Mouse (Mus musculus): ENCODE measurements around the gene Gpnmb. TPM values are rescaled to one million over a fixed set of nuclear protein-coding genes. Genes with fewer than 3 reads are reported as not detected.

Gpnmb gene
- polyA plus RNA-seq, 1 experiment, result 2.2 TPM

DNA sequence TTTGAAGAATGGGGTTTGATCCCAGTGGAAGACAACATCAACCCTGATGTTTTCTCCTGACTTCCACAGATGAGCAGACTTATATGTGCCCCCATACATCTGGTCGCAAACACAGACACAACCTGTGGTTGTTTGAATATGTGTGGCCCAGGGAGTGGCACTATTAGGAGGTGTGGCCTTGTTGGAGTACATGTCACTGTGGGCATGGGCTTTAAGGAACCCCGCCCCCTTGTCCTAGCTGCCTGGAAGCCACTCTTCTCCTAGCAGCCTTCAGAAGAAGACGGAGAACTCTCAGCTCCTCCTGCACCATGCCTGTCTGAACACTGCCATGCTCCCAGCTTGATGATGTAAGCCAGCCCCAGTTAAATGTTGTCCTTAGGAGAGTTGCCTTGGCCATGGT is 84.0 kb downstream of the Gpnmb start:
- TF ChIP-seq CTCF (IDR thresholded peaks at IDR 0.05; ENCODE audit: borderline replicate concordance, insufficient read depth, low read depth, low read length), result no peak
- WGBS, result 97% methylated on average over 3 of the region's 3 CpGs
- Histone ChIP-seq H3K4me3 (replicated peaks; ENCODE audit: insufficient read depth, low read depth, low read length) (no peak overlapping the region), H3K4me1 (ENCODE audit: control insufficient read depth, insufficient read depth, low read length) (no peaks in the 10 kb centered on the region), H3K27me3 (ENCODE audit: control insufficient read depth, insufficient read depth, low read length) (no peaks in the 10 kb centered on the region), H3K27ac (ENCODE audit: insufficient read depth, low read length) (no peak overlapping the region)
- no peak for DNase-seq

Other genes with a start within 250 kb of the Gpnmb start
- 11.0 and 12.5 TPM in 2 replicates for gene Tmem176a, start 195.6 kb upstream of the Gpnmb start, polyA plus RNA-seq (2012; rRNA removed)
- gene Tmem176b, start 195.1 kb upstream of the Gpnmb start, polyA plus RNA-seq (2012; rRNA removed), result 48.7 and 54.4 TPM in 2 replicates
- 0.25 and 0.31 TPM in 2 replicates for gene Aoc1, start 163.7 kb upstream of the Gpnmb start, polyA plus RNA-seq (2012; rRNA removed)
- gene 1600015I10Rik, start 106.7 kb upstream of the Gpnmb start, polyA plus RNA-seq (2012; rRNA removed), result not detected in 2 replicates
- not detected in 2 replicates for gene Doxl2, start 61.6 kb upstream of the Gpnmb start, polyA plus RNA-seq (2012; rRNA removed)
- gene Svs1, start 49.7 kb upstream of the Gpnmb start, polyA plus RNA-seq (2012; rRNA removed), result not detected in 2 replicates
- 19.9 and 22.2 TPM in 2 replicates for gene Malsu1, start 37.2 kb downstream of the Gpnmb start, polyA plus RNA-seq (2012; rRNA removed)
- gene Igf2bp3, start 178.4 kb downstream of the Gpnmb start, polyA plus RNA-seq (2012; rRNA removed), result 0.08 and 0.10 TPM in 2 replicates
- gene Tra2a, start 227.5 kb downstream of the Gpnmb start, polyA plus RNA-seq (2012; rRNA removed), result 94.9 and 97.6 TPM in 2 replicates

Measured in cerebellum, adult 2 months (tissue).